Mouse (Mus musculus) CH12.LX (cell line): ENCODE measurements around the gene Chmp4b. TPM values are rescaled to one million over a fixed set of nuclear protein-coding genes. Genes with fewer than 3 reads are reported as not detected.

Source experiments
- DNase-seq: peaks from one replicate; pipeline ENCODE4 v3.0.0-alpha.2; 2013; ENCODE audit errors: extremely low read depth
- H3K27ac ChIP-seq: 2 replicates; pipeline ENCODE4 v1.5.1; 2012; ENCODE audit warnings: low read depth, mild to moderate bottlenecking, control low read depth, moderate library complexity; ENCODE audit not compliant: insufficient read depth
- H3K27me3 ChIP-seq: replicated peaks from 2 replicates; pipeline ENCODE3; 2012; ENCODE audit warnings: inconsistent platforms
- H3K36me3 ChIP-seq, 2 experiments: replicated peaks in 1 of 2; 2 replicates each; pipeline versions ENCODE3 to v1.6.1; 2012; ENCODE audit warnings: inconsistent platforms in 1 of 2, low read length in 1 of 2, mild to moderate bottlenecking in 1 of 2, mixed read lengths in 1 of 2, moderate library complexity in 1 of 2; ENCODE audit not compliant: control insufficient read depth in 1 of 2, insufficient read depth in 1 of 2
- H3K4me1 ChIP-seq, 2 experiments: 2 replicates each; pipeline ENCODE4 v1.6.1; 2012; ENCODE audit warnings: inconsistent platforms in 1 of 2, moderate library complexity in 1 of 2; ENCODE audit not compliant: insufficient read depth in 2 of 2, control insufficient read depth in 1 of 2
- H3K4me2 ChIP-seq: 2 replicates; pipeline ENCODE4 v1.6.1; 2012; ENCODE audit warnings: low read depth, mild to moderate bottlenecking, control low read depth; ENCODE audit not compliant: poor library complexity, insufficient read depth, severe bottlenecking
- H3K4me3 ChIP-seq, 3 experiments: fragments of 150-350 bp in 1 of 3; sonication (generic) in 1 of 3; replicated peaks in 1 of 3; 2 replicates each; pipeline versions ENCODE3 to v1.5.1; 2011 to 2012; ENCODE audit warnings: low read depth in 2 of 3, low read length in 2 of 3, mild to moderate bottlenecking in 2 of 3, moderate library complexity in 2 of 3, control low read depth in 1 of 3, improper control_type of control experiment in 1 of 3, inconsistent platforms in 1 of 3, mixed read lengths in 1 of 3; ENCODE audit not compliant: poor library complexity in 1 of 3
- H3K79me2 ChIP-seq: replicated peaks from 2 replicates; pipeline ENCODE4 v1.6.1; 2012; ENCODE audit warnings: mild to moderate bottlenecking, moderate library complexity; ENCODE audit not compliant: control insufficient read depth, poor library complexity, insufficient read depth, severe bottlenecking; ENCODE audit errors: extremely low read depth
- H3K9ac ChIP-seq: 2 replicates; pipeline ENCODE4 v1.6.1; 2012; ENCODE audit warnings: low read depth, mild to moderate bottlenecking, control low read depth, moderate library complexity; ENCODE audit not compliant: insufficient read depth
- H3K9me3 ChIP-seq: replicated peaks from 2 replicates; pipeline ENCODE3; 2012; ENCODE audit warnings: low read length, inconsistent platforms, mixed read lengths
- BHLHE40 ChIP-seq: IDR thresholded peaks from 2 replicates; pipeline ENCODE4 v1.6.1; 2011; ENCODE audit warnings: mild to moderate bottlenecking, low read depth, low read length, improper control_type of control experiment
- E2F4 ChIP-seq: IDR thresholded peaks from 2 replicates; pipeline ENCODE4 v1.6.1; 2011; ENCODE audit warnings: low read depth, low read length, improper control_type of control experiment; ENCODE audit not compliant: insufficient replicate concordance
- ELF1 ChIP-seq: IDR thresholded peaks from 2 replicates; pipeline ENCODE4 v1.6.1; 2014; ENCODE audit warnings: low read depth, mild to moderate bottlenecking, inconsistent platforms, low read length, improper control_type of control experiment
- HCFC1 ChIP-seq: IDR thresholded peaks from 2 replicates; pipeline ENCODE4 v1.6.1; 2012; ENCODE audit warnings: low read depth, mild to moderate bottlenecking, inconsistent platforms, low read length, improper control_type of control experiment
- IRF4 ChIP-seq: IDR thresholded peaks from 2 replicates; pipeline ENCODE4 v1.6.1; 2014; ENCODE audit warnings: low read depth, mild to moderate bottlenecking, inconsistent platforms, low read length, improper control_type of control experiment
- JUND ChIP-seq: conservative IDR thresholded peaks from 2 replicates; pipeline ENCODE4 v1.6.1; 2011; ENCODE audit warnings: low read depth, low read length, improper control_type of control experiment
- KAT2A ChIP-seq: IDR thresholded peaks from 2 replicates; pipeline ENCODE4 v1.6.1; 2012; ENCODE audit warnings: low read length, improper control_type of control experiment, inconsistent platforms; ENCODE audit not compliant: insufficient replicate concordance
- MAFK ChIP-seq: IDR thresholded peaks from 2 replicates; pipeline ENCODE4 v1.6.1; 2011; ENCODE audit warnings: low read length, improper control_type of control experiment; ENCODE audit not compliant: insufficient replicate concordance
- MYC ChIP-seq: IDR thresholded peaks from 2 replicates; pipeline ENCODE4 v1.6.1; 2011; ENCODE audit warnings: low read depth, mild to moderate bottlenecking, improper control_type of control experiment, low read length
- PAX5 ChIP-seq: IDR thresholded peaks from 2 replicates; pipeline ENCODE4 v1.6.1; 2012; ENCODE audit warnings: low read length, inconsistent platforms, mixed read lengths
- POLR2AphosphoS2 ChIP-seq: IDR thresholded peaks from 2 replicates; pipeline ENCODE4 v1.6.1; 2011; ENCODE audit warnings: low read depth, low read length, improper control_type of control experiment
- RAD21 ChIP-seq: IDR thresholded peaks from 2 replicates; pipeline ENCODE4 v1.6.1; 2011; ENCODE audit warnings: low read depth, mild to moderate bottlenecking, low read length, improper control_type of control experiment, moderate library complexity
- RCOR1 ChIP-seq: conservative IDR thresholded peaks from 2 replicates; pipeline ENCODE4 v1.6.1; 2012; ENCODE audit warnings: low read depth, mild to moderate bottlenecking, inconsistent platforms, low read length, improper control_type of control experiment
- TCF12 ChIP-seq: IDR thresholded peaks from 2 replicates; pipeline ENCODE4 v1.6.1; 2014; ENCODE audit warnings: low read depth, mild to moderate bottlenecking, inconsistent platforms, low read length, improper control_type of control experiment
- USF1 ChIP-seq: IDR thresholded peaks from 2 replicates; pipeline ENCODE4 v1.6.1; 2014; ENCODE audit warnings: low read depth, mild to moderate bottlenecking, inconsistent platforms, low read length, improper control_type of control experiment
- USF2 ChIP-seq: conservative IDR thresholded peaks from 2 replicates; pipeline ENCODE4 v1.6.1; 2011; ENCODE audit warnings: low read depth, low read length, improper control_type of control experiment
- ZC3H11A ChIP-seq: IDR thresholded peaks from 2 replicates; pipeline ENCODE4 v1.6.1; 2012; ENCODE audit warnings: low read depth, mild to moderate bottlenecking, inconsistent platforms, low read length, improper control_type of control experiment
- ZKSCAN1 ChIP-seq: IDR thresholded peaks from 2 replicates; pipeline ENCODE4 v1.6.1; 2012; ENCODE audit warnings: low read depth, inconsistent platforms, low read length, improper control_type of control experiment, borderline replicate concordance
- ZNF384 ChIP-seq: IDR thresholded peaks from 2 replicates; pipeline ENCODE4 v1.6.1; 2012; ENCODE audit warnings: low read depth, low read length, improper control_type of control experiment, inconsistent platforms
- dilution Hi-C: fragments of 300-500 bp; cut with MboI; formaldehyde crosslinking; loops from 2 replicates; pipeline ENCODE4 v1.14.3; 2020; ENCODE audit warnings: low sequenced_read_pairs; ENCODE audit not compliant: extremely low pct_unique_long_range_greater_than_20kb, extremely low pct_ligation_motif_present
- in situ Hi-C: fragments of 300-500 bp; cut with MboI; formaldehyde crosslinking; loops from 3 replicates; pipeline ENCODE4 v1.14.3; 2019; ENCODE audit warnings: low sequenced_read_pairs, low pct_ligation_motif_present, low pct_unique_long_range_greater_than_20kb, mixed read lengths
- polyA plus RNA-seq: library from polyadenylated mRNA; unstranded; fragments of >175 nt; gene quantifications from 2 replicates; pipeline ENCODE4 v1.2.1, GENCODE M21; 2012; ENCODE audit warnings: low read depth; ENCODE audit not compliant: insufficient read length
- total RNA-seq, 2 experiments: library from RNA; depleted of rRNA; stranded (reverse); fragments of 300-350 nt in 1 of 2; fragments of >200 nt in 1 of 2; gene quantifications; 2 replicates each; pipeline ENCODE4 v1.2.3; 2012 to 2014

Chmp4b gene
- total and polyA plus RNA-seq, 3 experiments: 105 to 152 (median 113) TPM

- Histone ChIP-seq H3K4me2 (no peak overlapping the region), H3K9me3 (no peaks in the 10 kb centered on the region), H3K4me1 (peaks cover 0 to 15% of the 10 kb centered on the region in 2 experiments; a peak in 2 of 4 replicates), H3K79me2 (no peaks in the 10 kb centered on the region), H3K36me3 (peaks cover 53 to 74% of the 10 kb centered on the region in 2 experiments), H3K27me3 (no peaks in the 10 kb centered on the region), H3K9ac (no peak overlapping the region), H3K27ac (no peak overlapping the region), H3K4me3 (no peak overlapping the region)
- in situ Hi-C loops: no loop called here
- DNase-seq: no peak
- TF ChIP-seq MYC (no peak), JUND (no peak)
- dilution Hi-C loops: no loop called here
Observed at GRCm38 (mm10) chr2:154693941-154694256, 42.4 kb downstream of the Chmp4b start.

GRCm38 (mm10) chr2:154695690-154696089, 44.2 kb downstream of the Chmp4b start:
- in situ Hi-C loops: no loop called here

GRCm38 (mm10) chr2:154696660-154697059, 45.2 kb downstream of the Chmp4b start:
- dilution Hi-C loops (no loop called here), in situ Hi-C loops (no loop called here)

More at GRCm38 (mm10) chr2:154695690-154696089, 44.2 kb downstream of the Chmp4b start:
- TF ChIP-seq ELF1 (no peak), ZKSCAN1 (no peak), JUND (no peak), PAX5 (no peak), RCOR1 (no peak), POLR2AphosphoS2 (no peak), TCF12 (no peak), MAFK (no peak), RAD21 (no peak), ZC3H11A (no peak), USF1 (no peak), IRF4 (no peak), E2F4 (no peak), ZNF384 (no peak), BHLHE40 (no peak), HCFC1 (no peak)
- Histone ChIP-seq H3K27ac (no peak overlapping the region), H3K27me3 (no peaks in the 10 kb centered on the region), H3K4me1 (peaks cover 0 to 15% of the 10 kb centered on the region in 2 experiments; a peak in 2 of 4 replicates), H3K9ac (no peak overlapping the region), H3K79me2 (no peaks in the 10 kb centered on the region), H3K36me3 (peaks cover 38 to 58% of the 10 kb centered on the region in 2 experiments), H3K9me3 (no peaks in the 10 kb centered on the region), H3K4me2 (no peak overlapping the region), H3K4me3 (no peak overlapping the region)
- DNase-seq: no peak
- dilution Hi-C loops: no loop called here

More at GRCm38 (mm10) chr2:154696660-154697059, 45.2 kb downstream of the Chmp4b start:
- H3K79me2 ChIP-seq: no peaks in the 10 kb centered on the region
- H3K27ac ChIP-seq: no peak overlapping the region
- H3K9me3 ChIP-seq: no peaks in the 10 kb centered on the region
- TF ChIP-seq USF2 (no peak), KAT2A (no peak)
- TF ChIP-seq, all 38 proteins: peak for 0
- DNase-seq: no peak
- no peak overlapping the region for H3K4me3 ChIP-seq
- no peaks in the 10 kb centered on the region for H3K27me3 ChIP-seq
- H3K4me1 ChIP-seq: peaks cover 0 to 15% of the 10 kb centered on the region in 2 experiments; a peak in 2 of 4 replicates
- peaks cover 32 to 51% of the 10 kb centered on the region in 2 experiments for H3K36me3 ChIP-seq
- H3K4me2 ChIP-seq: no peak overlapping the region
- no peak overlapping the region for H3K9ac ChIP-seq
